Mouse (Mus musculus): ENCODE results near the gene Mog.
"Not testable (repeated sequence)": the region's sequence is repeated elsewhere in the genome, so short reads cannot be mapped to it uniquely, and the experiment has no call there.

Gene Mog

GRCm38 (mm10) chr17:37045611-37046311, 22.6 kb upstream of the Mog start, which contains the start of gene Gabbr1:
Gabbr1 (plus strand) TSS chr17:37045966.
- DNase-seq (ENCODE audit: low spot score in 2 of 2): peak; percentile 75

DNA sequence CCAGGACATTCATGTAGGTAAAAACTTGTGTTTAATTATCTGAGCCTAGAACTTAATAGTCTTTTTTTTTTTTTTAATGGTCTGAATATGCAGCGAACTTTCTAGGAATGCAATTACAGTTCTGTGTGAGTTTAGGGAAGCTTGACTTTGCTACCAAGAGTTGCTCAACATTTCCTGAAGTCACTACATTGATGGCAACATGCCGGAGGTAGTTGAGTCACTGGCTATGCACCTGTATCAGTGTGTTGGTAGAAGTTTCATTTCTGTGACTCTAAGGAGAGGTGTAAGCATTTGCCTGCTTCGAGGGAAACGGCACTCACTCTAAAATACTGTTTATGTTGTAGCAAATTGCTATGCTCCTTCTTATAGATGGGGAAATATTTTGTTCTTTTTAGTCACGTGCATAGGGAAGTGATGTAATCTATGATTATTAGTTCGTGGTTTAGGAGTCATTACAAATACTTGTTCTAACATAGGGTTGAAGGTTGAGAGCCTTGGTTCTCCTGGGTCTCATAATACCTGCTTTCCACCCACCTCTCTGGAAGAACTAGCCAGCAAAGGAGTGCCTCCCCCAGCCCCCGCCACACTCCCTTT, 21.6 kb upstream of the Mog start:
- no peak for DNase-seq (ENCODE audit: low spot score in 2 of 2)

GRCm38 (mm10) chr17:37039127-37039894, 16.1 kb upstream of the Mog start:
- DNase-seq (ENCODE audit: low spot score in 2 of 2): no peak

DNA sequence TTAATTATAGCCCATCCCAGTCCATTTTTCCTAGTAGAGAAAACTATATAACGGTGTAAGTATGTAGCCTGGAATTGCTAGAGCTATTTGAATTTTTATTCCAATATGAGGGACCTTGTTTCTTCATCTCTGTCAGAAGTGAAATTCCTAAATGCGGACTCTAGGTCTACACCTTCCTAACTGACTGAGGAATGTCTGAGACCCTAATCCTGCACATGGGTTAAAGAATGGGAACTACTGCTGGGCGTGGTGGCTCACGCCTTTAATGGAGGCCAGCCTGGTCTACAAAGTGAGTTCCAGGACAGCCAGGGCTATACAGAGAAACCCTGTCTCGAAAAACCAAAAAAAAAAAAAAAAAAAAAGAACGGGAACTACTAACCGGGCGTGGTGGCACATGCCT, 6.0 kb upstream of the Mog start:
- DNase-seq (ENCODE audit: low spot score in 2 of 2): no peak

DNA sequence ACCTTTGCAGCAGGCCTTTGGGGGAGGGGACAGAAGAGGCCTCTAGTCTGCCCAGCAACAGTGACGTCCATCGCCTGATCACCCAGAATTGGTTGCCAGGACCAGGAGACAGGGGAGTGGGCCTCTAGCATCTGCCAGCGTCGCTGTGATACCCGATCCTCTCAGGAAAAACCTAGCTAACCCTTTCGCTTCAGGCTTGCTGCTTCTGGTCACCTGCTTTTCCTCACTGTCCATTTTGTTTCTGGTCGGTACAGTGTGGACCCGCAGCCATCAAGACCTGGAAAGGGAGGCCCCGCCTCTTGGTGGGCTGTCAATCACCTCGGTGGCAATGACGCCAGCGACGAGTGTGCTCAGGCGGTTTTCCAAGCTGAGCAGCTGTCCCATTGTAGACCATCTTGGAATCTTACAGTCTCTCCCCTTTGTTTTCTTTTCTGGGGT, 5.5 kb upstream of the Mog start:
- DNase-seq (ENCODE audit: low spot score in 2 of 2): peak; percentile 51 to 68

GRCm38 (mm10) chr17:37028212-37028611, 5.0 kb upstream of the Mog start:
- DNase-seq (ENCODE audit: low spot score in 2 of 2): no peak

- DNase-seq (ENCODE audit: low spot score in 2 of 2): no peak
Measured at GRCm38 (mm10) chr17:37027486-37027885, 4.3 kb upstream of the Mog start.

- no peak for DNase-seq (ENCODE audit: low spot score in 2 of 2)
Measured at GRCm38 (mm10) chr17:37026425-37026824, 3.2 kb upstream of the Mog start.

GRCm38 (mm10) chr17:37019242-37019641, 4.0 kb downstream of the Mog start:
- not testable (repeated sequence) for DNase-seq (ENCODE audit: low spot score in 2 of 2)

DNA sequence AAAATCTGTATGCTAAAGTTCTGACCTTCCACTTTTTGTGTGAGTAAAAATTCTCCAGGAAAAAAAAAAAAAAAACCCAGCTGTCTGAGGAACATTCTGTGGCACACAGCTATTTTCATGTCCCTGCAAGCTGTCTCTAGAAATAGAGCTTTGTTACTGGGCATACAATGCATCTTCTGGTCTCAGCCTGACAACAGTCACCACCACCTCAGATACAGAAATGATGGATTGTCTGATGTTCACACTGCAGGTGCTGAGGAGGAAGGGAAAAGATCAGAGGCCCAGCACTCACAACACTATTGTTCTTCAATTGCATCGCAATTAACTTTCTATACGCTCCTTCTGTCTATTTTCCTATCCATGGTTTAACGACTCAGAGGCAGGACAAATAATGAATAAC, 4.9 kb downstream of the Mog start:
- no peak for DNase-seq (ENCODE audit: low spot score in 2 of 2)

DNA sequence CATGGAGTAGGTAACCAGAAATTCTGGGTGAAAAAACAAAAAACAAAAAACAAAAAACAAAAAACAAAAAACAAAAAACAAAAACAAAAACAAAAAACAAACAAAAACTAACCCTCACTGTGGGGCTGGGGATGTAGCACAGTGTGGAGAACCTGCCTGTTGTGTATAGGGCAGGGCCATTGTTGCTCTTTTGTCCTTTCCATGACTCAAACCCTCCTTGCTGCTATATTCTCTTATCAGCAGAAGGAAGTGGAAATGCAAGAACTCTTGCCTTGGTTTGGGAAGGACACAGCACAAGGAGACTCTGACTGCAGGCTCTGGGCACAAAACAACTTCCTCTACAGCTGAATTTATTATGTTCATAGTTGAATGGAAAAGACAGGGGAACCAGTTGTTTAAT, 6.9 kb downstream of the Mog start:
- DNase-seq (ENCODE audit: low spot score in 2 of 2): no peak

GRCm38 (mm10) chr17:37012141-37012540, 11.1 kb downstream of the Mog start:
- no peak for DNase-seq (ENCODE audit: low spot score in 2 of 2)

DNA sequence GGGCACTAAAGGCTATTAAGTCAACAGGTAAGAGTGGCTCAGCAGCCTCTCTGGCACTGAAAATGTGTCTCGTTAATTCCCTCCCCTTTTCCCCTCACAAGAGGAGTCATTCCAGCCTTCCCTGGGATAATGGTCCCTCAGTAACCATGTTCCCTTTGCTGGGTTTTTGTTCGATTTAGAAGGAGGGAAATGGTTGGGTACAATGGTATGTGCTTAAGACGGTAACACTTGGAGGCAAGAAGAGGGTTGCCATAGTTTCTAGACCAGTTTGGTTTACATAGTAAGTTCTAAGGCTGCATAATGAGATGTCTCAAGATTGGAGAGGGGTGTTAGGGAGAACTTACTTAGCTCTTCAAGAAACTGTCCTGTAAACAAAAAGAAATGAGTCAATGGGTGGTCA, 11.5 kb downstream of the Mog start:
- no peak for DNase-seq (ENCODE audit: low spot score in 2 of 2)

DNA sequence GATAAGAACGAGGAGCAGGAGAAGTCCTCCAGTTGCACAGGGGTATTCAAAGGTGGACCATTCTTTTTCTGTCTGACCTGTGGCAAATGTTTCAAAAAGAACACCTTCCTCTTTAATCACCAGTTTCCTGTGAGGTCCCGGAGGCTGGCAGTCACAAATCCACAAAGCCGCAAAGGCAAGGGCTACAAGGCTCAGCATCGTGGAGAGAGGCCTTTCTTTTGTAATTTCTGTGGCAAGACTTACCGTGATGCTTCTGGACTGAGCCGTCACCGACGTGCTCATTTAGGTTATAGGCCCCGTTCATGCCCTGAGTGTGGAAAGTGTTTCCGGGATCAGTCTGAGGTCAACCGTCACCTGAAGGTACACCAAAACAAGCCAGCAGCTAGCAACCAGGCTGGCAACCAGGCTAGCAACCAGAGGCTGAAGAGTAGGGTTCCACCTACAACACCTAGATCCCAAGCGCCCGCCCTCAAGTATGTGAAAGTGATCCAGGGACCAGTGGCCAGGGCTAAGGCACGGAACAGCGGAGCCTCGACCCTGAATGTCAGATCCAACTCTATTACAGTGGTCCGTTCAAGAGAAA, 13.6 kb downstream of the Mog start:
- DNase-seq (ENCODE audit: low spot score in 2 of 2): no peak

GRCm38 (mm10) chr17:37008161-37008560, 15.0 kb downstream of the Mog start:
- no peak for DNase-seq (ENCODE audit: low spot score in 2 of 2)

DNA sequence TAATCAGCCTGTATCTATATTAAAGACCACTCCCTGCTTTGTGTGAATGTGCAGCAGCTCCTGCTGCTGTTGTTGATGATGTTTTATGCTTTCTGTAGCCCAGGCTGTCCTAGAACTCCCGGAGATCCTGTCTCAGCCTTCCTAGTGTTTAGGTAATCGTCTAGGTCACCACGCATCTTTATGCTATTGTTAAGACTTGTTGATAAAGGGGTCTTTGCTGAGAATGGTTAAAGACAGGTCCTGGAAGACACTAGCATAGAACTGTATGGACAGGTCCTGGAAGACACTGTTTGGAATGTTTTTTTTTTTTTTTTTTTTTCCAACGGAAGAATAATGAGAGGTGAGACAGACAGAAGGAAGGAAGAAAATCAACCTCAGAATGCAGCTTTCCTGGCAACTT, 19.8 kb downstream of the Mog start:
- DNase-seq (ENCODE audit: low spot score in 2 of 2): no peak

- DNase-seq (ENCODE audit: low spot score in 2 of 2): no peak
Measured at GRCm38 (mm10) chr17:37002364-37003330, 20.6 kb downstream of the Mog start.

- DNase-seq (ENCODE audit: low spot score in 2 of 2): no peak
Measured at GRCm38 (mm10) chr17:37000863-37001262, 22.3 kb downstream of the Mog start, which contains the start of gene Zfp57. Zfp57 (plus strand) TSS chr17:37001163.

DNA sequence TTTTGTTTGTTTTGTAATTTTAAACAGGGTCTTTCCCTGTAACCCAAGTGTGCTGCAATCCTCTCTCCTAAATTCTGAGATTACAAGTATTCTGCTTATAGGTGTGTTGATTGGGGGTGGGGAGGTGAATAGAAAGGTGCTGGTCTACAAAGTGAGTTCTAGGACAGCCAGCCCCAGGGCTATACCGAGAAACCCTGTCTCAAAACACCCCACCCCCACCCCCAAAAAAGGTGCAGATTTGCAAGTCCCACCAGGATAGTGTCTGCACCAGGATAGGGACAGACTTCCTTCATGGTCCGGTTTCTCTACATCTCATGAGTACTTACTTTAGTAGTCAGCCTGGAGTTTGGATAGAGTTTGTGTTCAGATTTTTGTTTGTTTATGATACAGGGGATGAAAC, 24.7 kb downstream of the Mog start:
- no peak for DNase-seq (ENCODE audit: low spot score in 2 of 2)

DNA sequence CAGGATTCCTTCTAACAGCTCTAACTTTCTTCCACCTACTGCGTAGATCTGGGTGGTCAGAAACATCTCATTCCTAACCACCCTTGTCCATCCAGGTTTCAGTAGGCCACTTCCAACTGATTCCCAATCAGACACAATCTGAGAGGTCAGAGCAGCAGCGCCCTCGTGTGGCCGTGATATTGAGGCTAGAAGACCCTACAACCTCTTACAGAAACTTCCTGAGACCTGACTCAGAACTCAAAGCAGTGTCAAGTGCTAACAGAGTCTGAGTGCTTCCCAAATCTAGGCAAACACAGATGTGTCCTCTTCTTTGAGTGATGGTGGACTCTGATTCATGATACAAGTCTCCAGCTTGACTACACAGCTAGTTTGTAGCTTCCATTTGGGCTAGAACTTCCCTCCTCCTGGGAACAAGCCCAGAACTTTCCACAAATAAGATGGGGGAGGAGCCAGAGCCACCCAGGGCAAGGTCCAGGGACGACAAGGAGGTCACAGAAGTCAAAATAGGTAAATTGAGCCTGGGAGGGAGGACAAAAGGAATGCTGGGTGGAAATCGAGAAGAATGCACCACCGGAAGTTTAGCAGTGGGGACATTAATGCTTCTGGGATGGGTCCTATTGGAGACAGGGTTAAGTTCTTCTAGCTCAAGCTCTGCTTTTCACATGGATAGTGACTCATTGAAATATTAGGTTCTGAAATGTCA, 26.0 kb downstream of the Mog start:
- DNase-seq (ENCODE audit: low spot score in 2 of 2): peak; percentile 19 to 76

DNA sequence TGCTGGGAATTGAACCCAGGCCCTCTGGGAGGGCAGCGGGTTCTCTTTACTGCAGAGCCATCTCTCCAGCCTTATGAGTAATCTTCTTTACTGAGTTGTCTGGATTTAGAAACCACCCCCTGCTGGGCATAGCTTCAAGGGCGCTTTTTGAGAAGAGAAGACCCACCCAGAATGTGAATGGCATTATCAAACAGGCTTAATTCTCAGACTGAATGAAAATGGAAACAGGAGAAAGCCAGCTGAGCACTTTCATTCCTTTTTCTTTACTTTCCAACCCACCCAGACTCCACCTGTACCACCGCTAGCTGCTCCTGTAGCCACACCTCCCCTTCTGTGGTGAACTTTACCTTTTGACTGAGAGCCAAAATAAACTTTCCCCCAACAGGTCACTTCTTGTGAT, 27.8 kb downstream of the Mog start:
- DNase-seq (ENCODE audit: low spot score in 2 of 2): no peak

Data from thymus, postnatal 10 days (tissue).